Mouse (Mus musculus): ENCODE data around the gene Mcu. TPM values are rescaled to one million over a fixed set of nuclear protein-coding genes. Genes with fewer than 3 reads are reported as not detected.

Gene Mcu
- polyA plus RNA-seq, 1 experiment, result 48.8 TPM

DNA sequence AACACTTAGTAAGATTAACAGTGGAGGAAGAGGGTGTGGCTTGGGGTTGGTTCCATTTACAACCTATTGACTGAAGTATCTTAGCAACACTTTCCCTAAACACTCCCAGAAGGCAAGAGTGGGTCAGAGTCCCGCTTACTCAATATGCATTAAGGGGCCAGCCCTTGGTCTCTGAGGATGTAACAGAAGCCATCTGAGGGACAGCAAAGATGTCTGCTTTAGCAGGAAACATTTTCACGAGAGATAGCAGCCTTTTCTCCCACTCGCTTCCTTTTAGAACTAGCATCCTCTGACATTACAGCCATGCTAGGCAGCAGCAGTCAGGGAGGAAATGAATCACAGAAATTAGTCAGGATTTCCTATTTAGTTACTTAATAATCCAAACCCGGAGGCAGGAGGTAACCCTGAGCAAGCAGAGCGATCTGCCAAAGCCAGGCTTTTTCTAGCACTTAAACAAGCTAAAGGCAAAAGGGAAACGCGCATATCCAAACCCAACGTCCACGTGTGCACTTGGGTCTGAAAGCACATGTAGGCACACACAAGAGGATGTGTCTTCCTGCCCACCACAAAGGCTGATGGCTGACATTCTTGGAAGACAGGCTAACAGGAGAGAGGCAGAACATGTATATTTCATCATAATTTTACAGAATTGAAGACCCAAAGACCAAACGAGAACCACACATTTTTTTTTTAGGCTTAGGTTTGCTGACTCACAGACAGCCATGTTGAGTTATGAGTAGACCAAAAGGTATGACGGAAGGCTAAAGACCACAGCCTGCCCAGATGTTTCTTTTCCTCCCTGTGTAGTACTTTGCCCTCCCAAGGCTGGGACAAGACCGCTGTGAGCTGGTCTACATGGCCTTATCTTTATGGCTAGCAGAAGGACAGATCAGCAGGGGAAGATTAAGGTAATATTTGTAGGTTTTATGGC lies 38.4 kb downstream of the Mcu start:
- peak; percentile 8; the same call in 1 of the 2 replicates for TF ChIP-seq POLR2A (IDR thresholded peaks at IDR 0.05; ENCODE audit: low read depth, low read length)
- TF ChIP-seq CTCF (IDR thresholded peaks at IDR 0.05; ENCODE audit: borderline replicate concordance, insufficient read depth, low read length), result no peak
- Histone ChIP-seq H3K27ac (ENCODE audit: insufficient read depth, low read length) (peak overlapping the region; percentile 94), H3K4me1 (ENCODE audit: control insufficient read depth, insufficient read depth, low read length) (peaks cover 14% of the 10 kb centered on the region), H3K4me3 (ENCODE audit: insufficient read depth, low read length) (0 out of 2 replicates have a peak overlapping the region, but pooled peaks have one; percentile 10)

DNA sequence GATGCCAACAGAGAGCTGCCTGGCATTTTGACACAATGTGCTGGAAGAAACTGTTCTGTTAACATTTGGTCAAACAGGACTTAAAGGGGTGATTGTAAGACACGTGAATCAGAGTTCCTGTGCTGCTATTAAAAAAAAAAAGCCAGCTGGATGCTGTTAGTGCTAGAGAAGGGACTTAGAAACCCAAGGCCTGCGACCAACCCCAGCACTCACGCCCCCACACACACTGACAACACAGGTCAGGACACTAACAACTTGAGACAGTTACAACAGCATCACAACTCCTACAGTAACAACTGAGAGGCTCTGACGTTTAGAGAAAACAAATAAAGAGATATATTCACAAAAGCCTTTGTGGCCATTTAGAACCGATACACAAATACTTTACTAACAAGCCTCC lies 40.2 kb downstream of the Mcu start:
- H3K27ac ChIP-seq (ENCODE audit: insufficient read depth, low read length), result peak overlapping the region; percentile 94
- H3K4me1 ChIP-seq (ENCODE audit: control insufficient read depth, insufficient read depth, low read length), result peaks cover 14% of the 10 kb centered on the region
- H3K4me3 ChIP-seq (ENCODE audit: insufficient read depth, low read length), result no peak overlapping the region
- TF ChIP-seq CTCF (IDR thresholded peaks at IDR 0.05; ENCODE audit: borderline replicate concordance, insufficient read depth, low read length), result no peak
- TF ChIP-seq POLR2A (IDR thresholded peaks at IDR 0.05; ENCODE audit: low read depth, low read length), result no peak

DNA sequence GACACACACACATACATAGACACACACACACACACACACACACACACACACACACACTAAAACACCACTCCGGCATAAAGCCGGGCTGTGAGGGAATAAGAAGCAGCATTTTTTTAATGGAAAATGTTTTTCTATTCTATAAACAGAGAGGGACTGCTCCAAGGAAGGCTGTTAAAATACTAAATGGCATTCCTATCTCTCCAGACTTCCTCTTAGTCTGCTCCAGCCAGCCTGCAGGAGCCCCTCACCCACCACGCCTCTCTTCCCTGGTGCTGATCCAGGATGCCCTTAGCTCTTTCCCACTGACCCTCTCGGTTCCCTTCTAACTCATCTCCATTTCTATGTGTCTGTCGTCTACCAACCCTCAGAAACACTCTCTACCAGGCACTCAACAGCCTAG lies 44.5 kb downstream of the Mcu start:
- no peak for TF ChIP-seq POLR2A (IDR thresholded peaks at IDR 0.05; ENCODE audit: low read depth, low read length)
- no peak for TF ChIP-seq CTCF (IDR thresholded peaks at IDR 0.05; ENCODE audit: borderline replicate concordance, insufficient read depth, low read length)
- H3K4me1 ChIP-seq (ENCODE audit: control insufficient read depth, insufficient read depth, low read length), result peaks cover 9% of the 10 kb centered on the region
- no peak overlapping the region for H3K4me3 ChIP-seq (ENCODE audit: insufficient read depth, low read length)
- no peak overlapping the region for H3K27ac ChIP-seq (ENCODE audit: insufficient read depth, low read length)

DNA sequence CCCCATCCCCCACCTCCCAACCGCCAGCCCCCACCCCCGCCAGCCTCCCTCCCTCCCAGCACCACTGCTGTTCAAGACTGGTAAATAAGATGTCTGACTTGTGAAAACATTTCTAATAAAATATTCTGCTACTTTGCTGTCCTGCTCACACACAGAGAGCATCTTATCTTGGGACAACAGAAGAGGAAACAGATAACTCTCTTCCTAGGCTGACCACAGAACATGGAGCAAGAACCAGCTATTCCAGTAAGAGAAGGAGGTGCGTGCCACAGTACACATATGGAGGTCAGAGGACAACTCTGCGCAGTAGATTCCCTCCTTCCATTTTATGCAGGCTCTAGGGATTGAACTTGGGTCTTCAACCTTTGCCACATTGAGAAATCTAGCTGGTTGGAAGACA lies 45.2 kb downstream of the Mcu start:
- Histone ChIP-seq H3K27ac (ENCODE audit: insufficient read depth, low read length) (no peak overlapping the region), H3K4me3 (ENCODE audit: insufficient read depth, low read length) (no peak overlapping the region), H3K4me1 (ENCODE audit: control insufficient read depth, insufficient read depth, low read length) (peaks cover 8% of the 10 kb centered on the region)
- TF ChIP-seq CTCF (IDR thresholded peaks at IDR 0.05; ENCODE audit: borderline replicate concordance, insufficient read depth, low read length), result no peak
- no peak for TF ChIP-seq POLR2A (IDR thresholded peaks at IDR 0.05; ENCODE audit: low read depth, low read length)

DNA sequence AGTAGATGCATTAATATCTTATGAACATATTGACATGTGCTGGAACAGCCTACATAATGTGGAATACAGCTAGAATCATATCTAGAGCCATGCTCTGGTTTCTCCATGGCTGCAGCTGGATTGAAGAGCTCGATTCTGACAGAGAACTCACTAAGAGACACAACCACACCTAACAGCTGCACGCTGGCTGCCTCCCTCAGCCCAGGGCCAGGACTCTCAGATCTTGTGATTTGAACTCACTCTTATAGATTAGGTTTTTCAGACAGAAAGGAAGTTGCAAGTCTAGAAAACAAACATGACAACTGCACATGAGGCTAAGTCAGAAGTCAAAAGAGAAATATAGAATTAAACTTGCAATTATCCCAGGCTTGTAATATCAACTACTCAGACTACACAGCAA lies 45.7 kb downstream of the Mcu start:
- no peak overlapping the region for H3K27ac ChIP-seq (ENCODE audit: insufficient read depth, low read length)
- no peak overlapping the region for H3K4me3 ChIP-seq (ENCODE audit: insufficient read depth, low read length)
- peaks cover 4% of the 10 kb centered on the region; the same call in 1 of the 2 replicates for H3K4me1 ChIP-seq (ENCODE audit: control insufficient read depth, insufficient read depth, low read length)

DNA sequence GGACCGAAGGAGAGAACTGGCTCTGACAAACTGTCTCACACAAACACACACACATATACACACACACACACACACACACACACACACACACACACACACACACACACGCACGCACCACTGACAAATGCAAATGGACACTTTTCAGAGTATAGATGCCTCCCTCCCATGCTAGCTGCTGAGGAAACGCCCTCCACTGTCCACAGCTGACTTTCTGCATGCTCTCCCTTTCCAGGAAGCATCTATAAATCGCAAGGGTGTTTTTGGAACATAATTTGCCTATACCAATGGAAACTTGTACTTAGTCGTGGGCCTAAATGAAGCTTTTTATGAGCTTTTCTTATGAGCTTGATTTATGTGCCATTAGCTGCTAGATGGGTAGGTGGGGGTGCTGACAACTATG lies 46.1 kb downstream of the Mcu start:
- Histone ChIP-seq H3K4me3 (ENCODE audit: insufficient read depth, low read length) (no peak overlapping the region), H3K4me1 (ENCODE audit: control insufficient read depth, insufficient read depth, low read length) (peaks cover 8% of the 10 kb centered on the region; the same call in 1 of the 2 replicates), H3K27ac (ENCODE audit: insufficient read depth, low read length) (no peak overlapping the region)
- TF ChIP-seq CTCF (IDR thresholded peaks at IDR 0.05; ENCODE audit: borderline replicate concordance, insufficient read depth, low read length), result no peak
- TF ChIP-seq POLR2A (IDR thresholded peaks at IDR 0.05; ENCODE audit: low read depth, low read length), result no peak

More for the DNA sequence above, 45.7 kb downstream of the Mcu start:
- no peak for TF ChIP-seq CTCF (IDR thresholded peaks at IDR 0.05; ENCODE audit: borderline replicate concordance, insufficient read depth, low read length)
- no peak for TF ChIP-seq POLR2A (IDR thresholded peaks at IDR 0.05; ENCODE audit: low read depth, low read length)

DNA sequence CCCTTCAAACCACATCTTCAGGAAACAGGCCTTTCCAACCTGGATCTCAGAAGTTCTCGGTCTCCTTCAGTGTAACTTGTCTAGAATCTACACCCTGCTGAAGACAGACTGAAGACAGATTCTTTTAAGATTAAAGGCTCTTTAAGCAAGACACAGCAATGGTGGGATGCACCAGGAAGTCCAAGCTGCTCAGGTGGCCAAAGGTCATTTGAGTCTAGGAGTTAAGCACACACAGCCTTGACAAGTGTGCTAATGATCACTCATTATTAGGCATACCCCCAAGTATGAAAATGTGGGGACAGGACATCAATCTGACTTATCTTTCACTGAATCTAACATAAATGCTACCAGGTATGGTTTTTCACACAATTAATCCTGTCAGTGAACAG lies 47.0 kb downstream of the Mcu start:
- Histone ChIP-seq H3K4me3 (ENCODE audit: insufficient read depth, low read length) (no peak overlapping the region), H3K27ac (ENCODE audit: insufficient read depth, low read length) (no peak overlapping the region), H3K4me1 (ENCODE audit: control insufficient read depth, insufficient read depth, low read length) (peaks cover 13% of the 10 kb centered on the region)
- TF ChIP-seq POLR2A (IDR thresholded peaks at IDR 0.05; ENCODE audit: low read depth, low read length) (no peak), CTCF (IDR thresholded peaks at IDR 0.05; ENCODE audit: borderline replicate concordance, insufficient read depth, low read length) (no peak)

DNA sequence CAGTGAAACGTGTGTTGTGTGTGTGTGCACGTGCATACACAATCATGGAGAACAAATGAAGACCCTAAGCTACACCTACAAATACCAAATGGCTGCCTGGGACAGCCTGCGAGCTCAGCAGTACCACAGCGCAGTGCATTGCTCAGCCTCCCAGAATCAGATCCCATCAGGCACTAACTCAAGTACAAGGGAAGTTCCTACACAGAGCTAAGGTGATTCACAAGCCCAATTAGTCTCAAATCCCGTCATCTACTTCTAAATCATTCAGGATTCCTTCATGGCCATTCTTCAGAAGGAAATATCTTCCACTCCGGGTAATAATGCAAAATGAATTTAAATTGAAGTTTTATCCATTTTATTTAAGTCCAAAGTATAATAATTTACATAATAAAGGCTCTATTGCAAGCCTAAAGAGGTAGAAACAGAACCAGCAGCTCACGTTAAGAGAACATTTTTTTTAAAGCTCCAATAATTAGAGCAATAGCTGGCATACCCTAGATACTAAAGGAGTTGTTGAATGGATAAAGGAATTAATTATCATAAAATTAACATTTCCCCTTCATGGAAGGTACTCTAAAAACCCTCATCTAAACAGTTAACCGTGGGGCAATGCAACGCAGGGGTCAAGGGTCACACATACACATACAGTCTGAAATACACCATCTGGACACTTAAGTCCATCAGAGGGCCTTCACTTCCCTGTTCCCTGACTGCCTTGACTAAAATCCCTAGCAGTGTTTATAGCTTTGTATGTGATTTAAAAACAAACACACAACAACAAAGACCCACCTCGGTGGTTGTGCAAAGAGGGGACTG lies 47.6 kb downstream of the Mcu start:
- Histone ChIP-seq H3K4me1 (ENCODE audit: control insufficient read depth, insufficient read depth, low read length) (peaks cover 13% of the 10 kb centered on the region), H3K27ac (ENCODE audit: insufficient read depth, low read length) (no peak overlapping the region), H3K4me3 (ENCODE audit: insufficient read depth, low read length) (no peak overlapping the region)
- no peak for TF ChIP-seq CTCF (IDR thresholded peaks at IDR 0.05; ENCODE audit: borderline replicate concordance, insufficient read depth, low read length)
- no peak for TF ChIP-seq POLR2A (IDR thresholded peaks at IDR 0.05; ENCODE audit: low read depth, low read length)

DNA sequence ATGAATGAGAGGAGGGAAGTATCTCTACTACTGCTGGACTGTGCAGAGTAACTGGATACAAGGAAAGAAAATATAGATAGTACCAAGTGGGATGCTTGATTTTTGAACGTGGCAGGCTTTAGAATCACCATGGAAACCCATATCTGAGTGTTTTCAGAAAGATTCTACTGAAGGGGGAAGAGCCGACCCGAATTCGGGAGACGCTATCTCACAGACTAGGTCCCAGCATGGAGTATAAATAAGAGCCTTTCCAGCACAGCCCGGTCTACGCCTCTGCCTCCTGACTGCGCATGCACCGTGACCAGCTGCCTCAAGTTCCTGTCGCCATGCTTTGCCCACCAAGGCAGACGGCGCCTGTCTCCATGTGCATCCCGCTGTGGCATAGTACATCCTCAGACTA lies 49.5 kb downstream of the Mcu start:
- Histone ChIP-seq H3K4me1 (ENCODE audit: control insufficient read depth, insufficient read depth, low read length) (peaks cover 13% of the 10 kb centered on the region), H3K27ac (ENCODE audit: insufficient read depth, low read length) (peak overlapping the region; percentile 25; the same call in 1 of the 2 replicates), H3K4me3 (ENCODE audit: insufficient read depth, low read length) (no peak overlapping the region)
- TF ChIP-seq CTCF (IDR thresholded peaks at IDR 0.05; ENCODE audit: borderline replicate concordance, insufficient read depth, low read length) (no peak), POLR2A (IDR thresholded peaks at IDR 0.05; ENCODE audit: low read depth, low read length) (no peak)
